Mouse (Mus musculus): ENCODE data around the gene Ormdl2. TPM values are rescaled to one million over a fixed set of nuclear protein-coding genes. Genes with fewer than 3 reads are reported as not detected.

Ormdl2 gene
- polyA plus RNA-seq (2011; ENCODE audit: insufficient read length, low read depth, missing spikeins): 30.4 and 31.2 TPM in 2 replicates

DNA sequence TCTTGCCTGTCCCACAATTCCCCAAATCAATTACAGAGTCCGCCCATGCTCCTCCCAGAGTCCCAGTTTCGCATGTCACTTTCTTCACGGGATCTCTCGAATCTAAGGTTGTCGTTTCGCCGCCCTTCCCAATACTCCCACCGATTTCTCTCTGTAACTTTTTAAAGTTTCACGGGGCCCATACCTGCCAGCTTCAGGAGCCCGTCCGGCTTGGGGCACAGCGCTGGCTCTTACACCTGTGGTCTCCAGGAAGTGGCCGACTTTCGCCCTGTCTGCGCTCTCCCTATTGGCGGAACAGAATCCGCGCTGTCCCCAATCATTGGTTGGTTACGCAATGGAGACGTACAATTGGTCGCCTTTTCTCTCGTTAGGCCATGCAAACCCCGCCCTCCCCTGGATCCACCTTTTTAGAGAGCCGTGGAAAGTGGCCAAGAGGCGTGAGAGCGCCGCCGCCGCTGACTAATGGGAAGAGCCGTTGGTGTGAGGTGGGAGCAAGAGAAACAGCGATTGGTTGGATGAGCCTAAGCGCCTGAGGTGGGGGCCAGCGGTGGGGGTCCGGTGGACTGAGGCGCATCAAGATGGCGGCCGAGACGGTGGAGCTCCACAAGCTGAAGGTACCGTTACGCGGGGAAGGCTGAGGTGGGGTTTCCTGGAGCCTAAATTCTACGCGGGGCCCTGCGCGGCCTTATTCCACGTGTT, at the start of gene Ormdl2:
Ormdl2 (minus strand) TSS at position 288 of the 699 bp plus-strand sequence.
- H3K4me1 ChIP-seq (ENCODE audit: control insufficient read depth, insufficient read depth, low read length): no peaks in the 10 kb centered on the region
- peak; percentile 75 for TF ChIP-seq POLR2A (IDR thresholded peaks at IDR 0.05; ENCODE audit: low read depth, low read length)
- TF ChIP-seq CTCF (IDR thresholded peaks at IDR 0.05; ENCODE audit: borderline replicate concordance, insufficient read depth, low read length): no peak
- peak within 1 kb of the TSS; percentile 88 for H3K4me3 ChIP-seq (ENCODE audit: insufficient read depth, low read length)
- H3K27ac ChIP-seq (ENCODE audit: insufficient read depth, low read length): peak within 1 kb of the TSS; percentile 36

DNA sequence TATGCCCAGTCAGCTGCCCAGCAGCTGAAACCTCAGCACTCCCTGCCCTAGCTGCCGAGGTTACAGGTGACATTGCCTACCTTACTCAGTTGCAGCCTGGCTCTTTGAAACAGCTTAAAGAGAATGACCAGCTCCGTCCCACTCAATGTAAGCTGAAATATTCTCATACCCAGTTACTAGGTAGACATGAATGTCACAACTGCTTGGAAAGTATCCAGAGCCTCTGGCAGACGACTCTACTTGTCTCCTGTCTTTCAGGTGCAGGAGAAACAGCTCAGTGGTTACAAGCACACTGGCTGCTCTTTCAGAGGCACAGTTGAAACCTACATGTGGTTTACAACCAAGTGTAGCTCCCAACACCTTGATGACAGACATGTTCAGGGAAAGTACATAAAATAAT, 48.9 kb upstream of the Ormdl2 start:
- TF ChIP-seq CTCF (IDR thresholded peaks at IDR 0.05; ENCODE audit: borderline replicate concordance, insufficient read depth, low read length): no peak
- TF ChIP-seq POLR2A (IDR thresholded peaks at IDR 0.05; ENCODE audit: low read depth, low read length): no peak
- Histone ChIP-seq H3K4me1 (ENCODE audit: control insufficient read depth, insufficient read depth, low read length) (no peaks in the 10 kb centered on the region), H3K4me3 (ENCODE audit: insufficient read depth, low read length) (no peak overlapping the region)

GRCm38 (mm10) chr10:128866518-128866917, 45.1 kb upstream of the Ormdl2 start:
- TF ChIP-seq POLR2A (IDR thresholded peaks at IDR 0.05; ENCODE audit: low read depth, low read length) (no peak), CTCF (IDR thresholded peaks at IDR 0.05; ENCODE audit: borderline replicate concordance, insufficient read depth, low read length) (no peak)
- no peaks in the 10 kb centered on the region for H3K4me1 ChIP-seq (ENCODE audit: control insufficient read depth, insufficient read depth, low read length)
- no peak overlapping the region for H3K27ac ChIP-seq (ENCODE audit: insufficient read depth, low read length)
- H3K4me3 ChIP-seq (ENCODE audit: insufficient read depth, low read length): no peak overlapping the region

More for the DNA sequence above, 48.9 kb upstream of the Ormdl2 start:
- H3K27ac ChIP-seq (ENCODE audit: insufficient read depth, low read length): no peak overlapping the region

GRCm38 (mm10) chr10:128866042-128866441, 44.6 kb upstream of the Ormdl2 start:
- Histone ChIP-seq H3K4me1 (ENCODE audit: control insufficient read depth, insufficient read depth, low read length) (no peaks in the 10 kb centered on the region), H3K27ac (ENCODE audit: insufficient read depth, low read length) (no peak overlapping the region), H3K4me3 (ENCODE audit: insufficient read depth, low read length) (no peak overlapping the region)
- TF ChIP-seq POLR2A (IDR thresholded peaks at IDR 0.05; ENCODE audit: low read depth, low read length): no peak
- TF ChIP-seq CTCF (IDR thresholded peaks at IDR 0.05; ENCODE audit: borderline replicate concordance, insufficient read depth, low read length): no peak

DNA sequence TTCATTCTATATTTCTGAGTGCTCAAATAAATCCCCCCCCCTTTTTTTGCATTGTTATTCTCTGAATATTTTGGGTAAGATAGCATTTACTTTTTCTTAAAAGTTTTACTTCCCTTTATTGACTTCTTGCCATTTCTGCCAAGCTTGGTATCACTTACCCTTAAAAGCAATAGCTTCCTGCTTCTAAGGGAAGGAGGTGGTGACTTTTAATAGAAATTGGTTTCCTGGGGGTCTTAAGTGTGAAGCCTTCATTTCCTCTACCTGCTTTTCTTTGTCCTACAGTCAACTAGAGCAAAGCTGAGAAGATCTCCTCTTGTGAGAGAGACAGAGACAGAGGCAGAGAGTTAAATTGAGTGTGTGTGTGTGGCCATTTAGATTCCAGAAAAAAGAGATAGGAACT, 39.7 kb upstream of the Ormdl2 start:
- TF ChIP-seq CTCF (IDR thresholded peaks at IDR 0.05; ENCODE audit: borderline replicate concordance, insufficient read depth, low read length) (no peak), POLR2A (IDR thresholded peaks at IDR 0.05; ENCODE audit: low read depth, low read length) (no peak)
- Histone ChIP-seq H3K4me3 (ENCODE audit: insufficient read depth, low read length) (no peak overlapping the region), H3K4me1 (ENCODE audit: control insufficient read depth, insufficient read depth, low read length) (no peaks in the 10 kb centered on the region), H3K27ac (ENCODE audit: insufficient read depth, low read length) (no peak overlapping the region)

- no peak overlapping the region for H3K27ac ChIP-seq (ENCODE audit: insufficient read depth, low read length)
- TF ChIP-seq POLR2A (IDR thresholded peaks at IDR 0.05; ENCODE audit: low read depth, low read length) (no peak), CTCF (IDR thresholded peaks at IDR 0.05; ENCODE audit: borderline replicate concordance, insufficient read depth, low read length) (no peak)
- no peaks in the 10 kb centered on the region for H3K4me1 ChIP-seq (ENCODE audit: control insufficient read depth, insufficient read depth, low read length)
These were observed 28.9 kb upstream of the Ormdl2 start for GRCm38 (mm10) chr10:128850339-128850738.

DNA sequence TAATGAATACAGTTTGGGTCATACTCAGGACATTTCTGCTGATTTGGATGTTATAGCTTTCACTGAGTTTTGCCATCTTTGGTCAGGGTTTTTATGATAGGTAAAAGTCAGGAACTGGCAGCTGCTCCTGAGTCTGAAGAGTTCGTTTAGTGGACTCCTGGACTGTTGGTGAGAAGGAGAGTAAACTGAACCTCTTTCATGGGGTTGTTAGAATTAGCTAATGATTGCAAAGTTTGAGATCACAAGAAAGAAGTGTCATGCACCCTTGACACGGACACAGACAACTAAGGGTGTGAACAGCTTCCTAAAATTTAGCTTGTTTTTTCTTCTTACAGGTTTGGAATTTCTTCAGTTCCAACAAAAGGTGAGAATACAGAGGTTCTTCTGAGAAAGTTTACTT, 27.0 kb upstream of the Ormdl2 start:
- Histone ChIP-seq H3K4me3 (ENCODE audit: insufficient read depth, low read length) (no peak overlapping the region), H3K27ac (ENCODE audit: insufficient read depth, low read length) (no peak overlapping the region), H3K4me1 (ENCODE audit: control insufficient read depth, insufficient read depth, low read length) (no peaks in the 10 kb centered on the region)
- TF ChIP-seq POLR2A (IDR thresholded peaks at IDR 0.05; ENCODE audit: low read depth, low read length) (no peak), CTCF (IDR thresholded peaks at IDR 0.05; ENCODE audit: borderline replicate concordance, insufficient read depth, low read length) (no peak)

More at GRCm38 (mm10) chr10:128850339-128850738, 28.9 kb upstream of the Ormdl2 start:
- no peak overlapping the region for H3K4me3 ChIP-seq (ENCODE audit: insufficient read depth, low read length)

DNA sequence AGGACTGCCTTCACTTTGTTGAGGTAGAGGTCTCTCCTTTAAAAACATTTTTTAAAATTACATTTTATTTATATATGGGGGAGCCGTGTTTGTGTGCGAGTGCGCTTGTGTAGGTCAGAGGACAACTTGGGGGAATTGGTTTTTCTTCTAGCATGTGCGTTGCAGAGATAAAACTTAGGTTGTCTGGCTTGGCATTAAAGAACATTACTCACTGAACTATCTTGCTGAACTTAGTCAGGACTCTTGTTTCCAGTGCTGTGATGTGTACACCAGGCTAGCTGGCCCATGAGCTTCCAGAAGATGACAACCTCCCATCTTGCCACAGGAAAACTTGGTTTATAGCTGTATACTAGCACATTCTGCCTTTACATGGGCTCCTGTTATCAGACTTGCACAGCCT, 25.2 kb upstream of the Ormdl2 start:
- no peak overlapping the region for H3K4me3 ChIP-seq (ENCODE audit: insufficient read depth, low read length)
- no peak overlapping the region for H3K27ac ChIP-seq (ENCODE audit: insufficient read depth, low read length)
- no peak for TF ChIP-seq CTCF (IDR thresholded peaks at IDR 0.05; ENCODE audit: borderline replicate concordance, insufficient read depth, low read length)
- no peak for TF ChIP-seq POLR2A (IDR thresholded peaks at IDR 0.05; ENCODE audit: low read depth, low read length)
- no peaks in the 10 kb centered on the region for H3K4me1 ChIP-seq (ENCODE audit: control insufficient read depth, insufficient read depth, low read length)

- Histone ChIP-seq H3K4me3 (ENCODE audit: insufficient read depth, low read length) (no peak overlapping the region), H3K27ac (ENCODE audit: insufficient read depth, low read length) (no peak overlapping the region), H3K4me1 (ENCODE audit: control insufficient read depth, insufficient read depth, low read length) (no peaks in the 10 kb centered on the region)
- TF ChIP-seq POLR2A (IDR thresholded peaks at IDR 0.05; ENCODE audit: low read depth, low read length) (no peak), CTCF (IDR thresholded peaks at IDR 0.05; ENCODE audit: borderline replicate concordance, insufficient read depth, low read length) (no peak)
These were observed 24.1 kb upstream of the Ormdl2 start for GRCm38 (mm10) chr10:128845516-128845915.

DNA sequence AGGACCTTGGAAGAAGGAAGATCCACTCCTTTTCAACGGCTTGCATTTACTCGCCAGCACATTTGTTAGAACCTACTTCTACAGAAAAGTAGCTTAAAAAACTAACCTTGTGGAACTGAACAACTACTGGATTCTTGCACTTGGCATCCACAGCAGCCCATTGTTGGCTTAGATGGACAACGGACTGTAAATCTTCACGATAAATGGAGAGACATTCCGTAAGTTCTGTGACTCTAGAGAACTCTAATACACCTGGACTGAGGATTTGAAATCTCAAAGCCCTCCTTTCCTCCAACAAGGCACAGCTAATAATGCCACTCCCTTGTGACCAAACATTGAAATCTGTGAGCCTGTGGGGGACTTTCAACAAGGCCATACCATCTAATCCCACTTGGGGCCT, 21.8 kb upstream of the Ormdl2 start:
- no peak overlapping the region for H3K27ac ChIP-seq (ENCODE audit: insufficient read depth, low read length)
- TF ChIP-seq POLR2A (IDR thresholded peaks at IDR 0.05; ENCODE audit: low read depth, low read length) (no peak), CTCF (IDR thresholded peaks at IDR 0.05; ENCODE audit: borderline replicate concordance, insufficient read depth, low read length) (no peak)

More for the DNA sequence above, 21.8 kb upstream of the Ormdl2 start:
- H3K4me1 ChIP-seq (ENCODE audit: control insufficient read depth, insufficient read depth, low read length): no peaks in the 10 kb centered on the region
- no peak overlapping the region for H3K4me3 ChIP-seq (ENCODE audit: insufficient read depth, low read length)
